Mouse (Mus musculus) MEL (cell line): ENCODE measurements around the gene Chrna1. TPM values are rescaled to one million over a fixed set of nuclear protein-coding genes. Genes with fewer than 3 reads are reported as not detected.

Experiments
- DNase-seq: peaks from one replicate; pipeline ENCODE4 v3.0.0; 2011; ENCODE audit warnings: low read depth, low spot score
- H3K27ac ChIP-seq: 2 replicates; pipeline ENCODE4 v1.5.1; 2012; ENCODE audit warnings: low read depth, mild to moderate bottlenecking, control low read depth, low read length, moderate library complexity; ENCODE audit not compliant: control insufficient read depth
- H3K27me3 ChIP-seq, 2 experiments: fragments of 150-350 bp in 1 of 2; sonication (generic) in 1 of 2; 2 replicates each; pipeline ENCODE4 v1.6.1; 2012; ENCODE audit warnings: low read length in 2 of 2, mild to moderate bottlenecking in 2 of 2, improper control_type of control experiment in 1 of 2, moderate library complexity in 1 of 2; ENCODE audit not compliant: insufficient read depth in 2 of 2, control insufficient read depth in 1 of 2
- H3K36me3 ChIP-seq, 2 experiments: 2 replicates each; pipeline ENCODE4 v1.6.1; 2012 to 2014; ENCODE audit warnings: low read length in 2 of 2, improper control_type of control experiment in 1 of 2, inconsistent platforms in 1 of 2, mild to moderate bottlenecking in 1 of 2; ENCODE audit not compliant: insufficient read depth in 2 of 2, control insufficient read depth in 1 of 2
- H3K4me1 ChIP-seq, 2 experiments: fragments of 150-350 bp in 1 of 2; sonication (generic) in 1 of 2; 2 replicates each; pipeline ENCODE4 v1.6.1; 2012; ENCODE audit warnings: low read length in 2 of 2, improper control_type of control experiment in 1 of 2, mild to moderate bottlenecking in 1 of 2; ENCODE audit not compliant: insufficient read depth in 2 of 2, control insufficient read depth in 1 of 2
- H3K4me3 ChIP-seq, 2 experiments: fragments of 150-350 bp in 1 of 2; sonication (generic) in 1 of 2; 2 replicates each; pipeline ENCODE4 v1.5.1; 2012; ENCODE audit warnings: low read depth in 2 of 2, low read length in 2 of 2, mild to moderate bottlenecking in 2 of 2, moderate library complexity in 2 of 2, control low read depth in 1 of 2, improper control_type of control experiment in 1 of 2; ENCODE audit not compliant: control insufficient read depth in 1 of 2, insufficient read depth in 1 of 2
- H3K79me2 ChIP-seq: 2 replicates; pipeline ENCODE4 v1.6.1; 2012; ENCODE audit warnings: mild to moderate bottlenecking, low read length, moderate library complexity; ENCODE audit not compliant: control insufficient read depth, poor library complexity, insufficient read depth
- H3K9ac ChIP-seq: 2 replicates; pipeline ENCODE4 v1.6.1; 2012; ENCODE audit warnings: low read depth, mild to moderate bottlenecking, control low read depth, low read length, moderate library complexity; ENCODE audit not compliant: control insufficient read depth, poor library complexity, severe bottlenecking
- H3K9me3 ChIP-seq: fragments of 150-350 bp; sonication (generic); replicated peaks from 2 replicates; pipeline ENCODE4 v1.6.1; 2012; ENCODE audit warnings: mild to moderate bottlenecking, low read length, improper control_type of control experiment, moderate library complexity; ENCODE audit not compliant: insufficient read depth
- CHD2 ChIP-seq: IDR thresholded peaks from 2 replicates; pipeline ENCODE4 v1.6.1; 2011; ENCODE audit warnings: low read length, improper control_type of control experiment
- CTCF ChIP-seq, 3 experiments: IDR thresholded peaks in 2 of 3; conservative IDR thresholded peaks in 1 of 3; 2 replicates each; pipeline ENCODE4 v1.5.1; 2011 to 2012; ENCODE audit warnings: low read length in 3 of 3, low read depth in 2 of 3, mild to moderate bottlenecking in 2 of 3, improper control_type of control experiment in 1 of 3, inconsistent platforms in 1 of 3, mixed read lengths in 1 of 3, moderate library complexity in 1 of 3; ENCODE audit not compliant: control insufficient read depth in 1 of 3, insufficient read depth in 1 of 3, poor library complexity in 1 of 3, severe bottlenecking in 1 of 3
- ELF1 ChIP-seq: IDR thresholded peaks from 2 replicates; pipeline ENCODE4 v1.6.1; 2014; ENCODE audit warnings: low read depth, mild to moderate bottlenecking, inconsistent platforms, low read length, improper control_type of control experiment, moderate library complexity
- EP300 ChIP-seq, 2 experiments: IDR thresholded peaks; 2 replicates each; pipeline ENCODE4 v1.6.1; 2011; ENCODE audit warnings: improper control_type of control experiment in 2 of 2, low read length in 2 of 2, low read depth in 1 of 2, mild to moderate bottlenecking in 1 of 2
- GABPA ChIP-seq: IDR thresholded peaks from 2 replicates; pipeline ENCODE4 v1.6.1; 2012; ENCODE audit warnings: low read depth, mild to moderate bottlenecking, inconsistent platforms, low read length, improper control_type of control experiment, moderate library complexity
- GATA1 ChIP-seq: IDR thresholded peaks from 2 replicates; pipeline ENCODE4 v1.6.1; 2011; ENCODE audit warnings: low read depth, low read length, improper control_type of control experiment
- MAX ChIP-seq: IDR thresholded peaks from 2 replicates; pipeline ENCODE4 v1.6.1; 2011; ENCODE audit warnings: low read length, improper control_type of control experiment
- MAZ ChIP-seq: IDR thresholded peaks from 2 replicates; pipeline ENCODE4 v1.6.1; 2012; ENCODE audit warnings: low read depth, mild to moderate bottlenecking, inconsistent platforms, low read length, improper control_type of control experiment
- MXI1 ChIP-seq: IDR thresholded peaks from 2 replicates; pipeline ENCODE4 v1.6.1; 2011; ENCODE audit warnings: mild to moderate bottlenecking, low read depth, low read length, improper control_type of control experiment
- MYB ChIP-seq: IDR thresholded peaks from 2 replicates; pipeline ENCODE4 v1.6.1; 2011; ENCODE audit warnings: mild to moderate bottlenecking, low read depth, low read length, improper control_type of control experiment
- MYC ChIP-seq: IDR thresholded peaks from 2 replicates; pipeline ENCODE4 v1.6.1; 2011; ENCODE audit warnings: low read depth, mild to moderate bottlenecking, low read length, improper control_type of control experiment, moderate library complexity
- NRF1 ChIP-seq: IDR thresholded peaks from 2 replicates; pipeline ENCODE4 v1.6.1; 2014; ENCODE audit warnings: low read depth, mild to moderate bottlenecking, inconsistent platforms, low read length, improper control_type of control experiment, moderate library complexity; ENCODE audit not compliant: poor library complexity, insufficient read depth, severe bottlenecking
- POLR2AphosphoS5 ChIP-seq: IDR thresholded peaks from 2 replicates; pipeline ENCODE4 v1.6.1; 2012; ENCODE audit warnings: low read depth, borderline replicate concordance, mild to moderate bottlenecking, inconsistent platforms, low read length, moderate library complexity, mixed read lengths
- RAD21 ChIP-seq: IDR thresholded peaks from 2 replicates; pipeline ENCODE4 v1.6.1; 2011; ENCODE audit warnings: mild to moderate bottlenecking, low read depth, low read length, improper control_type of control experiment
- SIN3A ChIP-seq: IDR thresholded peaks from 2 replicates; pipeline ENCODE4 v1.6.1; 2012; ENCODE audit warnings: low read length, improper control_type of control experiment, inconsistent platforms
- SMC3 ChIP-seq: IDR thresholded peaks from 2 replicates; pipeline ENCODE4 v1.6.1; 2011; ENCODE audit warnings: low read depth, low read length, improper control_type of control experiment
- TBP ChIP-seq: IDR thresholded peaks from 2 replicates; pipeline ENCODE4 v1.8.0; 2011; ENCODE audit warnings: low read depth, low read length, improper control_type of control experiment
- USF2 ChIP-seq, 2 experiments: IDR thresholded peaks; 2 replicates each; pipeline ENCODE4 v1.6.1; 2011 to 2012; ENCODE audit warnings: improper control_type of control experiment in 2 of 2, low read length in 2 of 2, borderline replicate concordance in 1 of 2, inconsistent platforms in 1 of 2, low read depth in 1 of 2, mild to moderate bottlenecking in 1 of 2; ENCODE audit not compliant: insufficient read depth in 1 of 2
- ZC3H11A ChIP-seq: IDR thresholded peaks from 2 replicates; pipeline ENCODE4 v1.6.1; 2012; ENCODE audit warnings: low read depth, mild to moderate bottlenecking, inconsistent platforms, low read length, improper control_type of control experiment
- ZMIZ1 ChIP-seq: IDR thresholded peaks from 2 replicates; pipeline ENCODE4 v1.6.1; 2012; ENCODE audit warnings: low read depth, mild to moderate bottlenecking, inconsistent platforms, low read length, improper control_type of control experiment, moderate library complexity
- ZNF384 ChIP-seq: IDR thresholded peaks from 2 replicates; pipeline ENCODE4 v1.6.1; 2012; ENCODE audit warnings: low read depth, mild to moderate bottlenecking, inconsistent platforms, low read length, improper control_type of control experiment
- polyA plus RNA-seq, 2 experiments: library from polyadenylated mRNA; stranded (reverse) in 1 of 2; unstranded in 1 of 2; fragments of >175 nt in 1 of 2; fragments of >200 nt in 1 of 2; gene quantifications; 2 replicates each; pipeline versions ENCODE4 v1.2.1 to v1.2.4; 2012; ENCODE audit warnings: low replicate concordance in 2 of 2, low read depth in 1 of 2; ENCODE audit not compliant: insufficient read length in 2 of 2, insufficient read depth in 1 of 2, missing spikeins in 1 of 2
- total RNA-seq: library from RNA; depleted of rRNA; stranded (reverse); fragments of 300-350 nt; gene quantifications from 2 replicates; pipeline ENCODE4 v1.2.3, GENCODE M21; 2012

The Chrna1 gene
- total and polyA plus RNA-seq, 3 experiments, result 0.12 TPM; not detected in 2

- H3K27me3 ChIP-seq, result no peaks in the 10 kb centered on the region
- H3K9ac ChIP-seq, result peak overlapping the region; percentile 64
- H3K9me3 ChIP-seq, result no peaks in the 10 kb centered on the region
- H3K4me1 ChIP-seq, result peaks cover 0 to 16% of the 10 kb centered on the region in 2 experiments; a peak in 2 of 4 replicates
- H3K27ac ChIP-seq, result no peak overlapping the region
- H3K36me3 ChIP-seq, result peaks cover 0 to 9% of the 10 kb centered on the region in 2 experiments; a peak in 2 of 4 replicates
- H3K79me2 ChIP-seq, result no peaks in the 10 kb centered on the region
- H3K4me3 ChIP-seq, result peak overlapping the region in 1 of 2 experiments; percentile 65; a peak in 2 of 4 replicates
- no peak for TF ChIP-seq CTCF (IDR thresholded peaks at IDR 0.05 in 2 of 3, conservative IDR thresholded peaks at IDR 0.05 in 1 of 3; ENCODE audit: control insufficient read depth in 1 of 3, insufficient read depth in 1 of 3, low read depth in 2 of 3, low read length in 3 of 3, poor library complexity in 1 of 3, severe bottlenecking in 1 of 3)
- no peak for TF ChIP-seq ELF1
- TF ChIP-seq ZC3H11A, result no peak
- no peak for TF ChIP-seq GATA1
- no peak for TF ChIP-seq USF2 (IDR thresholded peaks at IDR 0.05; ENCODE audit: borderline replicate concordance in 1 of 2, insufficient read depth in 1 of 2, low read depth in 1 of 2, low read length in 2 of 2)
- TF ChIP-seq GABPA, result no peak
- no peak for TF ChIP-seq NRF1
- TF ChIP-seq MYB, result no peak
- TF ChIP-seq MYC, result no peak
- no peak for TF ChIP-seq TBP
- no peak for TF ChIP-seq ZMIZ1
- no peak for TF ChIP-seq CHD2
- no peak for TF ChIP-seq SIN3A
- TF ChIP-seq EP300 (IDR thresholded peaks at IDR 0.05; ENCODE audit: low read depth in 1 of 2, low read length in 2 of 2), result no peak
- no peak for DNase-seq
Observed at GRCm38 (mm10) chr2:73585347-73585831, 5.3 kb upstream of the Chrna1 start.

DNA sequence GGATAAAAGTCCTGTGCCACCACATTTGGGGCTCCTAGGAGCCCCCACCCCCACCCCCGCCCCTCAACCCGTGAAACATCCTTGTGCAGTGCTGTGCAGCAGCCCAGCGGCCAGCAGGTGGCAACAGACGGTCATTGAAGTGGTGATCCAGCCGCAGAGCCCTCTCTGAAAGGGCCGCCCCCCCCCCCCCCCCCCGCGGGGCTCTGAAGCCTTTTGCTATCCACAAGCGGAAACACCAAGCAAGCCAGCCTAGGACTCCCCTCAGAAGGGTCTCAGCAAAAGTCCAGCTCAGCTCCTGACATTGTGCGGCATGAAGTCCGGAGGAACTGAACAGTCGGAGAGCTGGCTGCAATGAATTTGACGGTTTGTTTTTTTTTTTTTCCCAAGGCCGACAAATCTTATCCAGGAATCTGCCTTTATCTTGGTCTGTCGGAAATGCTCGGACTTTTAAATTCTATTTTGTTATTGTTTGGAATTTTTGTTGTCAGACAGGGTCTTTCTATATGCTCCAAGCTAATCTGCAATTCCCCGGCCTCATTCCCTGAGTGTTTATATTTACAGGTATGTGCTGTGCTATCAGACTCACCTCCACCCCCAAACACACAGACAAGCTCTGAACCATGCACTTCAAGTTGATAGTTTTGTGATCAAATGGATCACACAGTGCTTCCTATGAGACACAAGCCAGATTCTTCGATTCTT, 4.7 kb upstream of the Chrna1 start:
- Histone ChIP-seq H3K36me3 (peaks cover 0 to 9% of the 10 kb centered on the region in 2 experiments; a peak in 2 of 4 replicates), H3K79me2 (no peaks in the 10 kb centered on the region), H3K27ac (no peak overlapping the region), H3K4me3 (peak overlapping the region; percentile 53 to 65), H3K27me3 (no peaks in the 10 kb centered on the region), H3K9me3 (no peaks in the 10 kb centered on the region), H3K4me1 (peaks cover 0 to 16% of the 10 kb centered on the region in 2 experiments; a peak in 2 of 4 replicates), H3K9ac (peak overlapping the region; percentile 64)
- TF ChIP-seq CTCF (IDR thresholded peaks at IDR 0.05 in 2 of 3, conservative IDR thresholded peaks at IDR 0.05 in 1 of 3; ENCODE audit: control insufficient read depth in 1 of 3, insufficient read depth in 1 of 3, low read depth in 2 of 3, low read length in 3 of 3, poor library complexity in 1 of 3, severe bottlenecking in 1 of 3), result peak; percentile 17 to 93 (median 69); a peak in 5 of 6 replicates
- TF ChIP-seq MXI1, result 0 out of 2 replicates have a peak, but pooled peaks have one; percentile 16
- TF ChIP-seq MAZ, result peak; percentile 88
- TF ChIP-seq SMC3, result peak; percentile 80
- TF ChIP-seq ZC3H11A, result peak; percentile 73
- TF ChIP-seq POLR2AphosphoS5, result no peak
- TF ChIP-seq MAX, result no peak
- TF ChIP-seq ZNF384, result peak; percentile 34; the same call in 1 of the 2 replicates
- TF ChIP-seq RAD21, result peak; percentile 74
- peak; percentile 75 for DNase-seq
